Mouse (Mus musculus): Measurements from ENCODE around the gene Serpina1f. TPM values are rescaled to one million over a fixed set of nuclear protein-coding genes. Genes with fewer than 3 reads are reported as not detected.
"Not testable (repeated sequence)": the region's sequence is repeated elsewhere in the genome, so short reads cannot be mapped to it uniquely, and the experiment has no call there.

Serpina1f gene
- polyA plus RNA-seq (2011; ENCODE audit: insufficient read depth, insufficient read length, low read depth, missing spikeins), result not detected in 2 replicates

- no peaks in the 10 kb centered on the region for H3K27me3 ChIP-seq (ENCODE audit: control insufficient read depth, insufficient read depth, low read length, poor library complexity, severe bottlenecking)
- no peak within 1 kb of the TSS for H3K27ac ChIP-seq (ENCODE audit: insufficient read depth, low read length)
- H3K9ac ChIP-seq (ENCODE audit: low read depth, poor library complexity, severe bottlenecking), result no peak within 1 kb of the TSS
- H3K4me3 ChIP-seq (ENCODE audit: low read depth, low read length), result no peak within 1 kb of the TSS
- no peaks in the 10 kb centered on the region for H3K9me3 ChIP-seq (replicated peaks; ENCODE audit: control insufficient read depth, insufficient read depth, low read length, poor library complexity, severe bottlenecking)
- TF ChIP-seq POLR2A (IDR thresholded peaks at IDR 0.05; ENCODE audit: insufficient read depth, low read length), result no peak
- no peak for TF ChIP-seq EP300 (IDR thresholded peaks at IDR 0.05; ENCODE audit: insufficient read depth, low read depth, low read length)
- TF ChIP-seq CTCF (IDR thresholded peaks at IDR 0.05; ENCODE audit: low read depth, low read length), result no peak
- H3K36me3 ChIP-seq (ENCODE audit: control insufficient read depth, insufficient read depth, low read length, poor library complexity, severe bottlenecking), result no peaks in the 10 kb centered on the region
- no peaks in the 10 kb centered on the region for H3K4me1 ChIP-seq (ENCODE audit: control insufficient read depth, insufficient read depth, low read length)
These were observed at the start of gene Serpina1f for GRCm38 (mm10) chr12:103695429-103695828. Serpina1f (minus strand) TSS chr12:103695529.

- H3K27ac ChIP-seq (ENCODE audit: insufficient read depth, low read length); H3K9me3 ChIP-seq (replicated peaks; ENCODE audit: control insufficient read depth, insufficient read depth, low read length, poor library complexity, severe bottlenecking); H3K4me1 ChIP-seq (ENCODE audit: control insufficient read depth, insufficient read depth, low read length); H3K27me3 ChIP-seq (ENCODE audit: control insufficient read depth, insufficient read depth, low read length, poor library complexity, severe bottlenecking); H3K4me3 ChIP-seq (ENCODE audit: low read depth, low read length); H3K36me3 ChIP-seq (ENCODE audit: control insufficient read depth, insufficient read depth, low read length, poor library complexity, severe bottlenecking); H3K9ac ChIP-seq (ENCODE audit: low read depth, poor library complexity, severe bottlenecking): not testable (repeated sequence)
These were observed 42.7 kb upstream of the Serpina1f start for GRCm38 (mm10) chr12:103737791-103738580.

GRCm38 (mm10) chr12:103735566-103735965 is 40.2 kb upstream of the Serpina1f start:
- not testable (repeated sequence) for H3K4me1 ChIP-seq (ENCODE audit: control insufficient read depth, insufficient read depth, low read length); H3K27ac ChIP-seq (ENCODE audit: insufficient read depth, low read length); H3K9ac ChIP-seq (ENCODE audit: low read depth, poor library complexity, severe bottlenecking); H3K9me3 ChIP-seq (replicated peaks; ENCODE audit: control insufficient read depth, insufficient read depth, low read length, poor library complexity, severe bottlenecking); H3K4me3 ChIP-seq (ENCODE audit: low read depth, low read length); H3K27me3 ChIP-seq (ENCODE audit: control insufficient read depth, insufficient read depth, low read length, poor library complexity, severe bottlenecking); H3K36me3 ChIP-seq (ENCODE audit: control insufficient read depth, insufficient read depth, low read length, poor library complexity, severe bottlenecking)

- not testable (repeated sequence) for H3K36me3 ChIP-seq (ENCODE audit: control insufficient read depth, insufficient read depth, low read length, poor library complexity, severe bottlenecking); H3K27ac ChIP-seq (ENCODE audit: insufficient read depth, low read length); H3K4me3 ChIP-seq (ENCODE audit: low read depth, low read length); H3K4me1 ChIP-seq (ENCODE audit: control insufficient read depth, insufficient read depth, low read length); H3K27me3 ChIP-seq (ENCODE audit: control insufficient read depth, insufficient read depth, low read length, poor library complexity, severe bottlenecking); H3K9ac ChIP-seq (ENCODE audit: low read depth, poor library complexity, severe bottlenecking); H3K9me3 ChIP-seq (replicated peaks; ENCODE audit: control insufficient read depth, insufficient read depth, low read length, poor library complexity, severe bottlenecking)
These were observed 39.8 kb upstream of the Serpina1f start for GRCm38 (mm10) chr12:103735101-103735500.

- Histone ChIP-seq H3K9me3 (replicated peaks; ENCODE audit: control insufficient read depth, insufficient read depth, low read length, poor library complexity, severe bottlenecking) (no peaks in the 10 kb centered on the region), H3K36me3 (ENCODE audit: control insufficient read depth, insufficient read depth, low read length, poor library complexity, severe bottlenecking) (no peaks in the 10 kb centered on the region), H3K9ac (ENCODE audit: low read depth, poor library complexity, severe bottlenecking) (no peak overlapping the region), H3K27me3 (ENCODE audit: control insufficient read depth, insufficient read depth, low read length, poor library complexity, severe bottlenecking) (no peaks in the 10 kb centered on the region), H3K27ac (ENCODE audit: insufficient read depth, low read length) (no peak overlapping the region), H3K4me3 (ENCODE audit: low read depth, low read length) (no peak overlapping the region), H3K4me1 (ENCODE audit: control insufficient read depth, insufficient read depth, low read length) (no peaks in the 10 kb centered on the region)
- TF ChIP-seq CTCF (IDR thresholded peaks at IDR 0.05; ENCODE audit: low read depth, low read length), result no peak
- TF ChIP-seq POLR2A (IDR thresholded peaks at IDR 0.05; ENCODE audit: insufficient read depth, low read length), result no peak
- no peak for TF ChIP-seq EP300 (IDR thresholded peaks at IDR 0.05; ENCODE audit: insufficient read depth, low read depth, low read length)
These were observed 16.2 kb upstream of the Serpina1f start for GRCm38 (mm10) chr12:103711537-103711936.

GRCm38 (mm10) chr12:103710405-103710804 is 15.1 kb upstream of the Serpina1f start:
- Histone ChIP-seq H3K4me3 (ENCODE audit: low read depth, low read length) (no peak overlapping the region), H3K27ac (ENCODE audit: insufficient read depth, low read length) (no peak overlapping the region), H3K9me3 (replicated peaks; ENCODE audit: control insufficient read depth, insufficient read depth, low read length, poor library complexity, severe bottlenecking) (no peaks in the 10 kb centered on the region), H3K27me3 (ENCODE audit: control insufficient read depth, insufficient read depth, low read length, poor library complexity, severe bottlenecking) (no peaks in the 10 kb centered on the region), H3K36me3 (ENCODE audit: control insufficient read depth, insufficient read depth, low read length, poor library complexity, severe bottlenecking) (no peaks in the 10 kb centered on the region), H3K4me1 (ENCODE audit: control insufficient read depth, insufficient read depth, low read length) (no peaks in the 10 kb centered on the region), H3K9ac (ENCODE audit: low read depth, poor library complexity, severe bottlenecking) (no peak overlapping the region)
- TF ChIP-seq POLR2A (IDR thresholded peaks at IDR 0.05; ENCODE audit: insufficient read depth, low read length) (no peak), EP300 (IDR thresholded peaks at IDR 0.05; ENCODE audit: insufficient read depth, low read depth, low read length) (no peak), CTCF (IDR thresholded peaks at IDR 0.05; ENCODE audit: low read depth, low read length) (no peak)

All from ES-Bruce4 (cell line).